Mouse (Mus musculus): ENCODE measurements around the gene Med13l.

The Med13l gene

GRCm38 (mm10) chr5:118691025-118691709, 130.7 kb downstream of the Med13l start:
- DNase-seq (ENCODE audit: low read depth, low spot score) = no peak

DNA sequence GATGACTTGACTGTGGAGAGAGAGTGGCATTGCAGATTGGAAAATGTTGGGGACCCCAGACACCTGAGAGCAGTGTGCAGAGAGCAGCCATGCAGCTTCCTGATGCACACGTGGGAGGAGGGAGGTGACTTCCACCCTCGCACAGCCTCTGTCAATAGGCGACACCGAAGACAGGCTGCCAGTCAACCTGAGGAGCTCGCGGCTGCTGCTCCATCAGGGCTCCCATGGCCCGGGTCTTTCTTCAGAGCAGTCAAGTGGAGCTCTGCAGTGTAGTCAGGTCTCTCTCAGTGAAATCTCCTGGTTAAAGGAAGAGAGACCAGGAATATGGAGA, 131.2 kb downstream of the Med13l start:
- DNase-seq (ENCODE audit: low read depth, low spot score) = peak; percentile 34

DNA sequence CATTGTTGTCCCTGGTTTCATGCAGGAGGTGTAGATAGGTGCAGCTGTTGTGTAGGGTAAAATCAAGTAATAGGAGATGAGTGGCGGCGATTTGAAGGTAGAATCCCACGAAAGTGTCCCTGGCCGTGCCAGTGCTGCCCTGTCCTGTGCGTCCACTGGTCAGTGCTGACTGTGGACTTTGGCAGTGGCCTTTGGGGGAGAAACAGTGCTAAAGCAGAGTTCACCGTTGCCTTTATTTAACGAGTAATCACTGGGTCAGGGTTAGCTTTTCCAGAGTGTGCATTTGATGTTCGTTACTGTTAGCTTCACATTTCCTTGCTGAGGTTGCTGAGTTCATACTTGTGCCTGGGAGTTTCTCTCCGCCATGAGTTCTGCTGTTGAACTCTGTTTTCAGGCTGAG, 133.5 kb downstream of the Med13l start:
- DNase-seq (ENCODE audit: low read depth, low spot score) = no peak

DNA sequence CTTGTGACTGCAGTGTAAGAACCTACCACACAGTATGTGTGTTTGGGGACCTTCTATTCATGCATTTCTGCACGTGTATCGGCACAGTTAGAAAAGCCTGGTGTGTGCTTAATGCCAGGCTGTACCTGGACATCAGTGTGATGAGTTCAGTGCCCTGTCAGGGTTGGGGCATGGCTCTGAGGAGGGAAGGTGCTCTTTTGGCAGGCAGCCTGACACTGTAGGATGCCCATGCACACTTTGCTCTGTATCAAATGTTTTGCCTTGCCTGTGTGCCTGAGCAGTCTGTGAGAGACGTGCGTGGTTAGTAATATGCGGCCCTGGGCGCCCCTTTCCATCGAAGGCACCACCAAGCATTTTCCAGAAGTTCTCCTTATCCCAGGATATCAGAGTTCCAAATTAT, 136.6 kb downstream of the Med13l start:
- peak; percentile 42 for DNase-seq (ENCODE audit: low read depth, low spot score)

GRCm38 (mm10) chr5:118700978-118701377, 140.5 kb downstream of the Med13l start:
- DNase-seq (ENCODE audit: low read depth, low spot score) = no peak

DNA sequence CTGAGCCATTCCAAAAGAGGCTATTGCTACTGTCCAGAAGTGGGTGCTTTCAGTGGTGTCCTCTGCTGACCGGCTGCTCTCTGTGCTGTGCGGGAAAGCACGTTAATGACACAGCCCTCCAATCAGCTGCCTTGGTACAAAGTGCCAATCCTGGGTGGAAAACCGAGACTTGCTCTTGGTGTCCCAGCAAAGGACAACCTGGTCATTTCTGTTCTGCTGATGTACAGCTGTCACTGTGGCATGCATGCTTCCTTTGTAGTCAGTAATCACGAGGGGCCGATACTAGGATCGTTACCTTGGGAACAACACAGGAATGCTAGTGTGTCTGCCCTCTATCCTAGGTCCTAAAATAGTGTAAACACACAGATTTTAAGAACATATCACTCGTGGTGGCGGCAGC, 142.2 kb downstream of the Med13l start:
- no peak for DNase-seq (ENCODE audit: low read depth, low spot score)

GRCm38 (mm10) chr5:118704148-118704547, 143.7 kb downstream of the Med13l start:
- no peak for DNase-seq (ENCODE audit: low read depth, low spot score)

DNA sequence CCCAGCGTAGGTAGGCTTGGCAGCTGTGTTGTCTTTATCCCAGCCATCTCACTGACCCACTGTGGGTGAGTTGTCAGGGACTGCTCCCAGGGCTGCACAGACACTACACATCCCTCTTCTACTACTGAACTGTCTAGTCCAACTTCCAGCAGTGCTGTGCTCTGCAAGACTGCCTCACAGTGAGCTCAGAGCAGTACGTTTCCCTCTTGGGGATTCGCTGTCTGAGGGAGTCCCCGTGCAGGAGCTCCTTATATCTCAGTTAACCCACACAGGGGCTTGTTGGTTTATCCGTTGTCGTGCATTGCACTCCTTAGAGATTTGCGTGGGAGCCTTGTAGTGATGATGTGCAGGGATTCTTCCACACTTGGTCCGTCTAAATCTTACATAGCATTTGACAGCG, 144.5 kb downstream of the Med13l start:
- DNase-seq (ENCODE audit: low read depth, low spot score) = no peak

GRCm38 (mm10) chr5:118706009-118706408, 145.5 kb downstream of the Med13l start:
- peak; percentile 47 for DNase-seq (ENCODE audit: low read depth, low spot score)

DNA sequence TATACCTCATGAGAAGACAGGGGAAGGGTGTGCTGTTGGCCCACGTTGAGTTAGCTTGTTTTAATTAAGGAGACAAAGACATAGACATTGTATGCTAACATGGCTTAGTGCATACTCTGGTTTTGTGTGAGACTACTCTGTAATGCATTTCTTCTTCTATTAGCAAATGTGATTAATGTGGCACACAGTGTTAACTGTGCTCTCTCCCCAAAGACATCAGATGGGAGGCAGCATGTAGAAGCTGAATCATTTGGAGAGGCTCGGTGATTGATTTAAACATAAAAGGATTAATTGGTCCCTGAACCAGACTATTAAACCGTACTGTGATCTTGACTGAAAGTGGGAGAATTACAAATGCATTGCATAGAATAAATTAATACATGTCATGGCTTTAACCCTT, 145.9 kb downstream of the Med13l start:
- no peak for DNase-seq (ENCODE audit: low read depth, low spot score)

DNA sequence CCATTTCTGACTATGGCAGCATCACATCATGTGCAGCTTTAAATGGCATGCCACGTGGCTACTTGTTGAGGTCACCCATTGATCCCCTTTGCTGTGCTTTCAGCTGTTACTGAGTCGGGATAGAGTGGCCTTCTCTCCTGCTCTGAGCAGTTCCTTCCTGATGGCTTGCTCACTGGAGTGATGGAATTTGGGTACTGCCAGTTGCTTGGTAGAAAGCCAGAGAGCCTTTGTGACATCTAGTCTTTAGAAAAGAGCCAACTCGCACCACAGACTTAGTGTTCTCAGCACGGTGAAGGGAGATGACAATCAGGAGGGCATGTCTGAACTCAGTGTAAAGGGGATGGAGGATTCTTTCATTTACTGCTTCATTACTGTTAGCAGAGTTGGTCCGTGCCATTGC, 147.0 kb downstream of the Med13l start:
- DNase-seq (ENCODE audit: low read depth, low spot score) = no peak

DNA sequence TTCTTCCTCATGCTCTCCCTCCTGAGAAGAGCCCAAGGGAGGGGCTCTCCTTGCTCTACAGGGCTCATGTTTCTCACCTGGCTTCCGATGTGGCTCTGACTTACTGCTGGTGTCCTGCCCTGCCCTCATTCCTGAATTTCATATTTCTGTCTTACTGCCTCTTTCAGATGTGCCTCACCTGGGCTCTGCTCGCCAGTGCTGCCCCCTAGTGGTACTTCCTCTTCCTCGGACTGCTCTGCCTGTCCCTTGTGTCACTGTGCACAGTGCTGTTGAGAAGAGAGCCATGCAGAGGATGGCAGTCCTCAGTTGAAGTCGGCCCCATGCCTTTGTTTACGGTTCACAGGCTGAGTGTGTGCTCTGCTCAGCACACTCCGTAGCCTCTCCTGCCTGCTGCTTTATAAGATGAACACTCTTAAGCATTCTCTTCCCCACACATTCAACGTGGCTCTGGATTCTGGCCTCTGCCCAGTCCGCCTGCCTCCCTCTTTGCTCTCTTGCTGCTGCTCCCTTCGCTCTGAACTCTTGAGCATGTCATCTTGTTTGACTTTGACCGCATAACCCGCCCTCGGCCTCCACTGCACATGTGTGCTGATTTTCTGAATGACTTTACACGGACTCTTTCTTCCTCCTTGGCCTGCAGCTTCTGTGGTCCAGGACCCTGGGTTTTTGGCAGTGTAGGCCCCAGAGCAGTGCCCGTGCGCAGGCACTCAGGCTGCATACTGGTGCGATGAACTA, 147.9 kb downstream of the Med13l start:
- peak; percentile 85 for DNase-seq (ENCODE audit: low read depth, low spot score)

GRCm38 (mm10) chr5:118709847-118710251, 149.4 kb downstream of the Med13l start:
- peak; percentile 93 for DNase-seq (ENCODE audit: low read depth, low spot score)

- DNase-seq (ENCODE audit: low read depth, low spot score) = no peak
Measured at GRCm38 (mm10) chr5:118715518-118715917, 155.0 kb downstream of the Med13l start.

GRCm38 (mm10) chr5:118716295-118717271, 156.1 kb downstream of the Med13l start:
- peak; percentile 78 for DNase-seq (ENCODE audit: low read depth, low spot score)

DNA sequence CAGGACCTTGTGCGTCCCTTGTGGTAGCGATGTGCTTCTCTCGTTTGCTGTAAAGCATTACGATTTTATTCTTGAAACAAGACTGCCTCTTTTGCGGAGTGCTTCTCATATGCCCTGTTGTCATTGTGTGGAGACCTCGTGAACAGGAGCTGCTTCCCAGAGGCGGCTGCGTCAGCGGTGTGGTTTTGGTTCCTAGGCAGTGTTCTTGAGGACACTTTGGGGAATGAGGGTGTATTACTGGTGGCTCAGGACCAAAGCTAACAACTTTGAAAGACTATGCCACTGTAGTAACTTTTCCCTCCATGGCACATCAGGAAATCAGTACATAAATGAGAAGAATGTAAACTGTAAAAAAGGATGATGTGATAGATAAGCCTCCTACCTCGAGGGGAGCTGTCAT, 157.0 kb downstream of the Med13l start:
- no peak for DNase-seq (ENCODE audit: low read depth, low spot score)

GRCm38 (mm10) chr5:118718070-118718469, 157.6 kb downstream of the Med13l start:
- DNase-seq (ENCODE audit: low read depth, low spot score) = no peak

DNA sequence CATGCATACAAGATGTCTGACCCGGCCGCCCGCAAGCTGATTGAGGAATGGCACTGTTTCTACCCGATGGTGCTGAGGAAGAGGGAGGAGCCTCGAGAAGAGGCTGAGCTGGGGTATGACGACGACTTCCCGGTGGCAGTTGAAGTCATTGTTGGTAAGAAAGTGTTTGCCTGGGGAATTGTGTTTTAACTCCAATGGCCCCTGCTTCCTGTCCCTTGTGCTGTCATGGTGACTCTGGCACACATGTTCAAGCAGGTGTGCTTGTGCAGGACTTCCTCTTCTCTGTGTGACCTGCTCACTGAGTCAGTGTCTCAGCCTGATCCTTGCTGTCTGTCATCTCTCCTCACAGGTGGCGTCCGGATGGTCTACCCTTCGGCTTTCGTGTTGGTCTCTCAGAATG, 160.9 kb downstream of the Med13l start:
- DNase-seq (ENCODE audit: low read depth, low spot score) = no peak

GRCm38 (mm10) chr5:118721848-118722247, 161.4 kb downstream of the Med13l start:
- DNase-seq (ENCODE audit: low read depth, low spot score) = no peak

GRCm38 (mm10) chr5:118722456-118722855, 162.0 kb downstream of the Med13l start:
- peak; percentile 57 for DNase-seq (ENCODE audit: low read depth, low spot score)

GRCm38 (mm10) chr5:118725425-118725824, 164.9 kb downstream of the Med13l start:
- peak; percentile 58 for DNase-seq (ENCODE audit: low read depth, low spot score)

- DNase-seq (ENCODE audit: low read depth, low spot score) = peak; percentile 64
Measured at GRCm38 (mm10) chr5:118725886-118726505, 165.5 kb downstream of the Med13l start.
